Mouse (Mus musculus) lung, postnatal 0 days (tissue): ENCODE data around the gene Arhgap19.

Source experiments
- CTCF ChIP-seq: IDR thresholded peaks from 2 replicates; pipeline ENCODE4 v1.5.1; 2016; ENCODE audit warnings: antibody characterized with exemption, mild to moderate bottlenecking
- EP300 ChIP-seq: IDR thresholded peaks from 2 replicates; pipeline ENCODE4 v1.6.1; 2016; ENCODE audit warnings: antibody characterized with exemption, mild to moderate bottlenecking, control low read depth

DNA sequence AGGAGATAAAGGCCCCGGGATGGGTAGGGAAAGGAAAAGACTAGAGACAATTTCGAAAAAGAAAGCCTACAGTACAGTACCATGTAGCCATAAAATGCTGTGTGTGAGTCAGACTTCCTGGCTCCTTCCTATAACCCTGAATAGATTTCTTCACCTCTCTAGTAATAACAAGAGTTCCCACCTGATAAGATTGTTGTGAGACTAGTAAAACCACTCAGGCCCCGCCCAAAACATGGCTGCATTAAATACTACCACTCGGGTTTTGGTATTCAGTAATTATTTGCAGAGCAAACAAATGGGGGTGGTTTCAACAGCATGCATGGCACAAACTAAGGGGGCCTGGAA lies 36.0 kb upstream of the Arhgap19 start:
- TF ChIP-seq CTCF (no peak), EP300 (peak; percentile 68)
